Mouse (Mus musculus) thymus, postnatal 10 days (tissue): ENCODE results near the gene Bcs1l.

Experiments
- DNase-seq, 2 experiments: peaks; one replicate each; pipeline ENCODE4 v3.0.0; 2021; ENCODE audit warnings: low spot score in 2 of 2

The Bcs1l gene

DNA sequence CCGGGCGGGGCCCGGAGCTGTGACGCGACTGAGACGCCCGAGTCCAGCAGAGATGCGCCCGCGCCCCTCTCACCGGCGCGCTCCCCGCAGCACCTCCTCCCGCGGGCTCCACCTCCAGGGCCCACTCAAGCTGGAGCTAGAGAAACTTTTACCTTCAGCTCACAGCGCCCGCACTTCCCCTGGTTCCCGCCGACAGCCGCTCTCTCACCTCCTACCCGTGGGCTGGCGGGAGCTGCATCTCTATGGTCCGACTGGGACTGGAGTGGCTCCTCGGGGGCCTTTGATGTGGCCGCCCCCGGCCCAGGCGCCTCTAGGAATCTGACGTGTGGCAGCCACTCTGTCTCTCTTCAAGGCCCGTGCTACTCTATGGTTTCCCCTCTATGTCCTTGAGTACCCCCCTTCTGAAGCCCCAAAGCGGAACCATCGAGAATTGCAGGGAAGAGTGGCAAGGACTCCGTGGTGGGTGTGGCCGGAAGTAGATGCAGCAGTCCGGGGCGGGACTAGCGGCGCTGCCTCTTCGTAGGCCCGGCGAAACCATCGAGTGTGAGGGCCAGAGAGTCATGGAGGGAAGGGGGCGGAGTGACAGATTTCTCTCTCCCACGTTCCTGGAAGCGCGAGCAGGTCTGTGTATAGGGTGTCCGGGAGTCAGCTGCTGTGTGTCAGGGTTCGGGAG lies at the start of gene Bcs1l, which contains the start of gene Zfp142:
Bcs1l (plus strand) TSS at position 517 of the 673 bp plus-strand sequence.
Zfp142 (minus strand) TSS at position 474 of the 673 bp plus-strand sequence.
- peak; percentile 98 for DNase-seq

DNA sequence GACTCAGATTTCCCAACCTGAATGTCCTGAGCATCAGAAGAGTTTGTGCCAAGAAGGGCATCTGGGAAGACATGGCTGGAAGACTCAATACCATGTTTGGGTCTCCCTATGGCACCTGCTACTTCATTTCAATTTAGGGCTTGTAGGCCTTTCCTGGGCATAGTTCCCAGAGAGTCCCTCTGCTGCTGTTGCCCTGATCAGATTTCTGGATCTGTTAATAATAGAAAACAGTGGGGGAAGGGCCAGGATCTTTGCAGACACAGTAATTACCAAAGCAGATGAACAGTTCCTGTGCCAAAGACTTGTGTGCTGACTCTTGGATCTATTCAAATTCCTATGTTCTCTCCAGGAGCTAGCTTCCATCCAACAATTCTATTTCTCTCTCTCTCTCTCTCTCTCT lies 49.4 kb upstream of the Bcs1l start:
- DNase-seq: no peak

DNA sequence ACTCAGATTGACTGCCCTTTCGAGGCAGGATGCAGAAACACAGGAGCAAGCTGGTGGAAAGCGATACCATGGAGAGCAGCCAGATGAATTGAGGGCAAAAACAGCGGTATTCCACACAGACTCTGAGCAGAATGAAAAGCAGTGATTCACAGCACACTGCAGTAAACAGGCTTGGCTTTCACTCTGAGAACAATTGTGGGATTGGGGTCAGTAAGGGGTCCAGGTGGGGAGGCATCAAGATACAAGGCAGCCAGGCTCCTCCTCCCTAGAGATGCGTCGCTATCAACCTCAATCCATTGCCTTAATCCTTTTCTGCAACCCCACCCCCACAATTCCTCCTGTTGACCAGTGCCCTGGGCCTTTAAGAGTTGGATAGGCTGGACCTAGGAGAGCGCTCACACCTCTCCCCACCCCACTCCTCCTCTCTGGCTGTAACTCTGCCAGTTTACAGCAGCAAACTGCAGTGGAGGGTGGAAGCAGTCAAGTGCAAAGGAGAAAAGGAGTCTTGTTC lies 45.6 kb upstream of the Bcs1l start, which contains the start of gene Plcd4:
Plcd4 (plus strand) TSS at position 438 of the 511 bp plus-strand sequence.
- no peak for DNase-seq

DNA sequence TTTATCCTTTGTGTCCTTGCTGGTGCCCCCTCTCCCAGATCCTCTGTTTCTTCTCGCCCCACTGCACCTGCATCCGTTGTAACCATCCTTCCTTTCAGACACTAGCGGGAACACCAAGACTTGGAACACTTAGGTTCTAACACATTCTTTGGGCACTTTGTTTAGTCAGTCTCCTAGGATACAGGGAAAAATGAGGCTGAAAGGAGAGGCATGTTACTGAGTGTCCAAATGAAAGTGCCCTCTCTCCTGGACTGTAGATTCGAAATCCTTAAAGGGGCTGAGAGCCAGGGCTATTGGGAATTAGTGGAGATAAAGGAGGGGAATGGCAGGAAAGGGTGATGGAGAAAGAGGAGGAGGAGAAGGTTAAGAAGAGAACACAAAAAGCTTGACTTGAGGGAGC lies 43.9 kb upstream of the Bcs1l start, which contains the start of gene Usp37:
Usp37 (minus strand) TSS at position 101 of the 400 bp plus-strand sequence.
- DNase-seq: no peak

DNA sequence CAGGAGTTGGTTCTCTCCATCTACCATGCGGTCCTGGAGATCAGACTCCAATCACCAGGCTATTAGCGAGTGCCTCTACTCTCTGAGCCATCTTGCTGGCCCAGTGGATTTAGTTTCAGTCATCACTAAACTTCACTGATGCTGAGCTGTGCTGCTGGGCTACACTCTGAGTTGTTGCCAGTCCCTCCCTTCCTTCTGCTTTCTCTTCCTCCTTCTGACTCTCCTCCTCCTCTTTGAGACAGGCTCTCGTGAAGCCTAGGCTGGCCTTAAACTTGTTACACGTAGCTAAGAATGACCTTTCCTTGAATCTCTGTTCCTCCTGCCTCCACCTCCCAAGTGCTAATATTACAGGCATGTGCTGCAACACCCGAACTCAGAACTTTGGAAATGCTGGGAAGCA lies 29.0 kb upstream of the Bcs1l start:
- DNase-seq: no peak

DNA sequence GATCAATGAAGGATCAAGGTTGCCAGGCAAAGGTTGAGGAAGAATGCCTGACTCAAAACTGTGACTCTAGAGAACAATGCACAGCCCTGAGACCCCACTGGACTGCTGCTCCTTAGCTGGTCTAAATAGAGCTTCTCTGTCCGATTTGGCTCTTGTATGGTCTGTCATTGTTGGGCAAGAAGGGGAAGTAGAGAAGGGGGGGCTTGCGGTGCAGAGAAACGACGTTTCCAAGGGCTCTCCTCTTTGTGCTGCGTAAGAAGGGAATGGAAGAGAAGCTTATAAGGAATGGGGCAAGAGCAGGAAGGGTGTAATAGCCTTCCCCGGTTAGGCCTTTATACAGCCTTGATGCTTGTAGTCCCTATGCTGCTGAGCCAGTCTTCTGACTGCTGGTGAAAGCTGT lies 22.3 kb upstream of the Bcs1l start:
- no peak for DNase-seq

DNA sequence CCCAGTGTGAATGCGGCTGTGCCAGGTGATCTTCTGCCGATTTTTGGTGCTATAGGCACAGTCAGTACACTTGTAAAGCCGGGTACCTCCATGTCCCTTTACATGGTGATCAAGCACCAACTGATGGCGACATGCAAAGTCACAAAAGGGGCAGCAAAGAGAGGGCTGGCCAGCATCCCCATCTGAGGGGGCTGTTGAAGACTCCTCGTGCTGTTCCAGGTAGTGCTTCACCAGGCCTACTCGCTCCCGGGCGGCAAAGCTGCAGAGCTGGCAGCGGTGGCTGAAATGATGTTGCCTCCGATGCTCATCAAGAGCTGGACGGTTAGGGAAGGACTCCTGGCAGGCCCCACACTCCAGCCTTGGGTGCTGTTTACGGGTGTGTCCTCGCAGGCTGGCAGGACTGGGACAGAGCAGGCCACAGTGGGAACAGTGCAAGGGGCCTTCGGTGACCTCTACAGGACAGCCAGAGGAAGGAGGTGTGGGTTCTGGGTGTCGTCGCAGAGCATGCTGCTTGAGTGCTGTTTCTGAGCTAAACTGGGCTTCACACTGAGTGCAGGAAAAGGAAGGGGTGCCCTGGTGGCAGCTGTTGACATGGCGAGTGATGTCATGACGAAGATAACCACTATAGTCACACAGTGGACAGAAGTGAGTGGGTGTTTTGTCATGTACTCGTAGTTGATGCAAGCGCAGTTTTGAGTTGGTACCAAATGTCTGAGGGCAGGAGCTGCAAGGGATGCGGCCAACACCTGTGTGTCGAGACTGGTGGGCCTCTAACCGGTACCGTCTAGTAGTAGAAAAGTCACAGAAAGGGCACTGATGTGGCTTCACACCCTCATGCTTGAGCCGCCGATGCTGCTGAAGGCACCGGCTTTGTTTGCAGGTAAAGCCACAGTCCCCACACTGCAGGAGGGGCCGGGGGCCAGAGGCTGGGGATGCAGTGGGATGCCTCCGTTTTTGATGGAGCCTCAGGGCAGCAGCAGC lies 18.1 kb upstream of the Bcs1l start:
- no peak for DNase-seq

DNA sequence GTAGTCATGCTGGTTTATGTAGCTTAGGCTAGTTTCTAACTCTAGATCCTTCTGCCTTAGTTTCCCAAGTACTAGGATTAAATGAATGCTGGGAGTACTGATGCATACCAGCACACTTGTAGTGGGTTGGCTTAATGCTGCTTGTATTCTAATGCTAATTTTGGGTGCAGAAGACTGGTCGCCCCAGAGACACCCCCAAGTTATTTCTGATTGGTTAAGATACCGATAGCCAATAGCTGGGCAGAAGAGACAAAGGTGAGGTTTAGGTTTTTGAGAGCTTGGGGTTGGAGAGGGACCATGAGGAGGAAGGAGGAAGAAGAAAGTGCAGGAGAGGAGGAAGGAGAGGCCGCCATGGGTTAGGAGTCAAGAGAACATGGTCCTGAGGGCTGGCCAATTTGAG lies 5.5 kb upstream of the Bcs1l start:
- no peak for DNase-seq

DNA sequence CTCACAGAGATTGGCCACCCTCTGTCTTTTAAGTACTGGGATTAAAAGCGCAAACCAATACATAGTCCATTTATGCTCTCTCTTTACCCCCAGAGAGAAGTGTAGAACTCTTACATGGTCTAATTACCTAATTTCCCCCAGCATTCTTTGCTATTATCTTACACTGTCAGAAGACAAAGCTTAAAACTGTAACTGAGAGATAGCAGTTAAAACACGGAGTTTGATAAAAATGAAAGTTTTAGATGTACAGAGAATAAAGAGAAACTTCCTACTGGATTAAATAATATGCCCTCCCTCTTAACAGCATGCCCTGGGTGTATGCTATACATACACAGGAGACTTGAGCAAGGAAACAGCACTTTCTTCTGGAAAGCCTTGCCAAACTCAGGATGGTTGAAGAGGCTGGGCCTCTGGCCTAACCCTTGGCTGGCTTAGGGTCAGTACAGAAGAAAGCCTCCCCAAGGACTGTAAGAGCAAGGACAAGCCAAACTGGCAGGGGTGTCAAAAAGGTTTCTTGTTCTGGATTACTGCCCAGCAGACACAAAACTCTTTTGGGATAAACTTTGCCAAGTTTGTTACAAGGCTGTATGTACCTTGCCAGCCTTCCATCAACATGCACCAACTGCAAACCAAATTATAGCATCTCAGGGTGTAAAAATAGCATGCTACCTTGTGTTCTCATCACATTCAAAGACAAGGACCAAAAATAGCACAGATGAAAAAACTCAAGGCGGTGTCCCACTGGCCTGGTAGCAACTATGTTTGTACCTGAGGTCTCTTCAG lies 3.3 kb upstream of the Bcs1l start:
- DNase-seq: no peak

DNA sequence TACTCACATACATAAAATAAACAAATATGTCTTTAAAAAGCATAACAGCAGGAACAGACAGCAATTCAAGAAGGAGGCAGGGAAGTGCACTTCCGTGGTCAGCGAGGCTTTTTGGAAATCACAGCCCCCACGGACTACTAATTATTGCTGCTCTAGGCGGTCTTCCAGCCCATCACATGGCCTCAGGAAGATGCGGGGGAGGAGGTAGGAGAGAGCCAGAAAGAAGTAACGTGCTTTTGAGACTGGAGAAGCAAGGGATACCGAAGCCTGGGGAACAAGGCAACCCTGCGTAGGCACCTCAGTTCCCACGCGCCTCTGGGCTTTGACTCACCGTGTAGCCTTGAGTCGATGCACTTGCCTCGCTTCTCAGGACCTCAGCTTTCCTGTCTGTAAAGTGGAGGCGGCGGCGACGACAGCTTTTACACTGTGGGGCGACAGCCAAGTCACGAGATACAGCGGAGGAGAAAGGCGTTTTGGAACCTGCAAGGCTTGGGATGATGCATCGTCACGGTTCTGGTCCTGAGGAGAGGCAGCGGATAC lies 786 bp upstream of the Bcs1l start:
- DNase-seq: no peak

DNA sequence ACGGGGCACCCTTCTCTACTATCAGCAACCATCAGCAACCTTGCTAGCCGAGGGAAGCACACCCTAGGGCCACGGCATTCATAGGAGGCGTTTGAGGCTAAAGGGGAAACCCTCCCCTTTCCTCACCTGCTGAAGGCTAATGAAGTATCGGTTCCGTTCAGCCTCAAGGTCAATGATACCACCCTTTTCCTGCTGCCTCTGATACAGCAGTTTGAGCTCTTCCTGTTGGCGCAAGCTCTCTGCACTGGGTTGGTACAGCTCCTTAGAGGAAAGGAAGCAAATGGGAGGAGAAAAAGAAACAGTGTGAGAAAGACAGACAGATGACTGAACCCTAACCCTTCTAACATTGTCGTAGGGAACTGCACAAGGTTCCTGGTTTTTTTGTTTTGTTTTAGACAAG lies 6.3 kb downstream of the Bcs1l start:
- no peak for DNase-seq

DNA sequence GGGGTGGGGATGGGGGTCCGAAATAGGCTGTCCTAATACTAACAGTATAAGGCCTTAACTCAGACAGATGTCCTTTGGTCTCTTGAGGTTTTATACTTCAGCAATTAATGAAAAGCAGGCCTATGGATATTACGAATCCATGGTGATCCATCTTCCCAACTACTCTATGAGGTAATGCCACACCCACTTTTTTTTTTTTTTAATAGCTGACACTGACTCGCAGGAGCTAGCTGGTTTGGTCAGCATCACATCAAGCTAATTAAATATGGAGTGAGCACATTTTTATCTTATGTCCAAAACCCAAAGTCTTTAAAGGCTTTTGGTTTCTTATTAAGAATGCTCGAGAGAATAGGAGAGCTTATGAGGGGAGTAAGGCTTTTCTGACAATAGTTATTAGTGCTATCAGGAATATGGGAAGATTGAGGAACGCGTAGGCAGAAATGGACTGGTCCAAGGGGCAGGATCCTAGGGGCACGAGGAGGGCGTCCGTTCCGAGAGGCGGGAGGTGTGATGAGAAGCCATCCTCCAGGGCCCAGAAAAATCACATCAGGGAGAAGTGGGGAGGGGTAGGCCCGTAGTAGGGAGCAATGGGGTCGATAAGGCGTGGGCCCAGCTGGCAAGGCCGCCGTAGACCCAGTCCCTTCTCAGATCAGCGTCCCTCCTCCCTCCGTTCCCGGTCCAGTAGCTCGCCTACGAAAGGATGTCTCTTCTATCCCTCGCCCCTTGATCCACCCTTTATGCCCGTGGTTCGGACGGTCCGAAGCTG lies 12.6 kb downstream of the Bcs1l start:
- no peak for DNase-seq

DNA sequence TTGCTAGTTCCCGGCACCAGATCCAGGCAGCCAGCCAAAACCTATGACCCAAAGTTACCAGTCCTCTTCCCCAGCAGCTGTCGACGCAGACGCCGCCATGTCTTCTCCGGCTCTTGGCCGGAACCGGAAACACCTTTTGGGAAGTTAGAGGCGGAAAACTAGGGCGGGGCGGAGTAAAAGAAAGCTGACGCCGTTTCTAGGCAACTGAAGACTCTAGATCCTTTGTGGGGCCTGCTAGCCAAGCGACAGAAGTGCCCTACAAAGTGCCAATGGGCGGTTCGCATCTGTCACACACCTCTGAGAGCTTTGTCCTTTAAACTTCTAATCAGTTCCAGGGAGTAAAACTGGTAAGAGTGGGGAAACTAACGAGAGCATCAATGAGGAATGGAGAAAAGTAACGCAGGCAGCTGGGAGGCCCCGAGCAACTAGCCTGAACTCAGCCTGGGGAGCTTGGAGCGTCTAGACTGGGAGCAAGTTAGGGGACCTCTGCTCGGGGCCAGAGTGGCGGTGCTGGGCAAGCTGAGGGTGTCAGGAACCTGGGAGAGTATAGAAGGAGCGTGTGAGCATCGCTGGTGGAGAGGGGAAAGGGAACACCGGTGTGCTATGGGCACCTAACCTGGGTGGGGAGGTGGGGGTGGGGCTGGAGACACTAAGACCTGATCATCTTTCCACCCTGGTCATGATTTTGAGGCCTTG lies 13.3 kb downstream of the Bcs1l start, which contains the start of the genes Rnf25 and Stk36:
Rnf25 (minus strand) TSS at position 131 of the 696 bp plus-strand sequence.
Stk36 (plus strand) TSS at position 179 of the 696 bp plus-strand sequence.
- DNase-seq: peak; percentile 69 to 76

DNA sequence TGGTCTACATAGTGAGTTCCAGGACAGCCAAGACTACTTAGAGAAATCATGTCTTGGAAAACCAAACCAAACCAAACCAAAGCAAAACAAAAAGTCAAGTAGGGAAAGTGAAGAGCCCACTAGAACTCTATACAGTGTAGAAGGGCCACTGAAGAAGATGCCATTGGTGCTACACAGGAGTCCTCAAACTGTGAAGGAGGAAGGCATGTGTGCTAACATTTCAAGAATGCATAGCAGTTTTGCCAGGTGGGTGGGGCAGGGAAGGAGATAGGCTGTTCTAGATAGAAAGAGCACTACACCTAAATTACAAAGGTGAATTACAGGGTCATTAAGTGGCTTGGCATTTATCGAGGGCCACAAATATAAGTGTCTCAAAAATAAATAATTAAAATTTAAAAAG lies 36.1 kb downstream of the Bcs1l start:
- DNase-seq: no peak

DNA sequence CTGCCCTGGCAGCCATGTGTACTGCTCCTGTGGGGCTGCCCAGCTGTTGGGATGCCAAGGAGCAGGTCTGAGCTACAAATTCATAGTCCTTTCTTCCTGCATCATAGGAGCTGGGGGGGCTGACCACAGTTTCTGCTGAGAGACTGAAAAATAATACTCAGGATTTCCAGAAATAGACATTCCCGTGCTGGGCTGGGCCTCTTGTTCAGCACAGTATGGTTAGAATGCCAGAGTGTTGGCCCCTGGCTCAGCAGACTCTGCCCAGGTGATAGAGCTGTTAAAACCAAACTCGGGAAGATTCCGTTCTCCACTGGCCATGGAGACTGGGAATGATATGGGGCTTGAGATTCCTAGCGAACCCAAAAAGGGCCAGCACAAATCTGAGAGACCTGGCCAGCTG lies 38.0 kb downstream of the Bcs1l start:
- no peak for DNase-seq

DNA sequence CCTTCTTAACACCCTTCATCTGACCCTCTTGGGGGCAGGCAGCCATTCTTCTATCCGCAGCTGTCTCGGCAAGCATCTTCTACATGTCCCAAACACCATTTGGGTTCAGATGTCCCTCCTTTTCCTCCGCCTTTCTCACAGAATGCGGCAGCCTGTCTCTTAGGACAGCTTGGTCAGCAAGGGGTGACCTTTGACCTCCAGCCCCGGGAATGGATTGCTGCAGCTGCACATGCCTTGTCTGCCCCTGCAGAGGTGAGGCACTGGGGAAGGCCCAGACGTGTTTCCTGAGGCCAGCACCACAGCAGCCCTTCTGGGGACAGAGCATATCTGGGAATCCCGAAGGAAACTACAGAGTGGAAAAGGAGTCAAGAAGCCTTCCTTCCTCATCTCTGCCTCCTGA lies 39.9 kb downstream of the Bcs1l start:
- no peak for DNase-seq

DNA sequence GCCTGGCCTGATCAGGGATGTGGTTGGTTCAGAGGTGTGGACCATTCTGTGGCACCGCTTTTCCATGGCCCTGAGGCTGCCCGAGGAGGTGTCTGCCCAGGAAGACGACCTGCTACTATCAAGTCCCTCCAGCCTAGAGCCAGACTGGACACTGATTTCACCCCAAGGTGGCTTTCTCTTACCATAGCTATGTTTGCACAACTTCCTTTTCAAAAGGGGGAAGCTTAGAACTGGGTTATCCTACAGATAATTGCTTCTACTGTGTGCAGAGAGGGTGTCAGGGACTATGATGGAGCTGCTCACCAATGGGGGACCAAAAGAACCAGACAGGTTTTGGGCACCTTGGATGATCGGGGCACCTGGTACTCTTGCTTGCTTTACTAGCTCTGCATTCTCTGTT lies 44.6 kb downstream of the Bcs1l start:
- DNase-seq: no peak
